Mouse (Mus musculus) liver, adult 2 months (tissue): ENCODE measurements around the gene Nnat.

Source experiments
- CTCF ChIP-seq: fragments of 200-500 bp; IDR thresholded peaks from 2 replicates; pipeline ENCODE4 v1.5.1; 2011; ENCODE audit warnings: low read depth, low read length, control low read depth
- POLR2A ChIP-seq: fragments of 200-500 bp; IDR thresholded peaks from 2 replicates; pipeline ENCODE4 v1.6.1; 2011; ENCODE audit warnings: low read length, control low read depth; ENCODE audit not compliant: insufficient read depth; ENCODE audit errors: extremely low read depth

- TF ChIP-seq POLR2A (no peak), CTCF (no peak)
These were observed 19.6 kb upstream of the Nnat start for GRCm38 (mm10) chr2:157540073-157540952.
